Comparison of ENCODE assay signal across 9 mouse cellular contexts in the genomic region with DNA sequence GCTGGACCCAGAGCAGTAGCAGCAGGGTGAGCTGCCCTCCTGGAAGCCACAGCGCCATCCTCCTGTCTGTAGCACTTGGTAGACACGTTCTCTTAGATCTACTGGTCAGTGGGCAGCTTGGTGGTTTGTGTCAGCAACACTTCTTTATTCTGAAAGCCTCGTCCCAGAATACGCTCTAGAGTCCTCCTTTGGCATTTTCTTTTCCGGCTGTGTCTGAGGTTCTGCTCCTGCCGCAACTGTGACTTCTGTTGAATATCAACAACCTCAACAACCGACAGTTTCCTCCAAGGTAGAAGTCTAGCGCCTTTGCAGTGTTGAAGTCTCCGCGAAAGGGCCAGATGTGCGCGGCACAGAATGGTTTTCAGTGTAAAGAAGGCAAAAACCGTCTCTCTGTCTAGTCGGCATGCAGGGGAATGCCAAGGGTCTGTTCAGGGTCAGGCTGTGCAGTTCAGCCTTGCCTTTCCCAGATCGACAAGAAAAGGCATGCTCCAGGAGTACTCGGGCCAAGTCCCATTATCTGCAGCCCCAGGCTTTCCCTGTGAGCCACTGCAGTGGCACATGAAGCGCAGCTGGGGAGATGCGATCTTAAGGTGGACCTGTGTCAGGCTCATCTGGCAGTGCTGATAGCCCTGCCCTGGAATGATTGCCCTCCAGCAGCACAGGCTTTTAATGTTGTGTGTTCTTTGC. TPM values are rescaled to one million over a fixed set of nuclear protein-coding genes. Genes with fewer than 3 reads are reported as not detected.
DNase-seq lines count a peak whose midpoint lies in the region; ATAC-seq lines count a peak whose summit lies in the region.
"Had no signal": no experiment of that assay in that cellular context is flagged by ENCODE, and none has a peak within 500 bp of the region (broad histone marks: within the 10 kb centered on the region; RNA-seq: fewer than 3 reads in every experiment).

A gene (minus strand): TSS at position 548 of the 687 bp plus-strand sequence.

- H3K27ac ChIP-seq in neural tube, embryonic 11.5 days (ENCODE audit: low read depth, low read length), result 0 out of 2 replicates have a peak within 1 kb of the TSS, but pooled peaks have one; percentile 3
- peak within 1 kb of the TSS; percentile 92 for H3K27ac ChIP-seq in kidney, embryonic 15.5 days
- H3K27ac ChIP-seq: neural tube, embryonic 12.5 days had no signal

- no peak for ATAC-seq in neural tube, embryonic 11.5 days (ENCODE audit: insufficient read depth, low FRiP score, low TSS enrichment)
- ATAC-seq in erythroblast, adult 5-6 weeks (replicated peaks; ENCODE audit: low FRiP score, poor library complexity, severe bottlenecking), result peak; percentile 82
- peak; percentile 76 for ATAC-seq in kidney, embryonic 15.5 days (replicated peaks; ENCODE audit: low FRiP score)

- H3K9me3 ChIP-seq in neural tube, embryonic 11.5 days (ENCODE audit: control insufficient read depth, low read length), result no peaks in the 10 kb centered on the region
- no peaks in the 10 kb centered on the region for H3K9me3 ChIP-seq in kidney, embryonic 15.5 days (replicated peaks)
- H3K9me3 ChIP-seq in megakaryocyte, embryonic 14.5 days, result no peaks in the 10 kb centered on the region
- H3K9me3 ChIP-seq: neural tube, embryonic 12.5 days had no signal

- intact Hi-C loops in gastrocnemius, postnatal 36 days (cut with DNase I), result no loop called here

- H3K27me3 ChIP-seq in neural tube, embryonic 11.5 days (ENCODE audit: control insufficient read depth, insufficient read depth, low read length), result no peaks in the 10 kb centered on the region
- H3K27me3 ChIP-seq in kidney, embryonic 15.5 days, result no peaks in the 10 kb centered on the region
- peaks cover 6% of the 10 kb centered on the region for H3K27me3 ChIP-seq in megakaryocyte, embryonic 14.5 days (replicated peaks)
- H3K27me3 ChIP-seq: neural tube, embryonic 12.5 days had no signal

- H3K4me1 ChIP-seq in neural tube, embryonic 11.5 days (ENCODE audit: control insufficient read depth, insufficient read depth, low read length), result no peaks in the 10 kb centered on the region
- peaks cover 49% of the 10 kb centered on the region for H3K4me1 ChIP-seq in kidney, embryonic 15.5 days
- H3K4me1 ChIP-seq in megakaryocyte, embryonic 14.5 days, result peaks cover 52% of the 10 kb centered on the region

- H3K4me2 ChIP-seq in neural tube, embryonic 11.5 days (ENCODE audit: low read depth), result no peak within 1 kb of the TSS
- peak within 1 kb of the TSS; percentile 29 for H3K4me2 ChIP-seq in kidney, embryonic 15.5 days
- H3K4me2 ChIP-seq: neural tube, embryonic 12.5 days had no signal

- H3K36me3 ChIP-seq in neural tube, embryonic 11.5 days (ENCODE audit: control insufficient read depth, insufficient read depth, low read length), result no peaks in the 10 kb centered on the region
- no peaks in the 10 kb centered on the region for H3K36me3 ChIP-seq in kidney, embryonic 15.5 days
- H3K36me3 ChIP-seq in megakaryocyte, embryonic 14.5 days (replicated peaks; ENCODE audit: low read length), result no peaks in the 10 kb centered on the region
- H3K36me3 ChIP-seq: neural tube, embryonic 12.5 days had no signal

- H3K4me3 ChIP-seq in neural tube, embryonic 11.5 days (ENCODE audit: low read depth, low read length), result no peak within 1 kb of the TSS
- H3K4me3 ChIP-seq in kidney, embryonic 15.5 days (replicated peaks), result peak within 1 kb of the TSS; percentile 8
- peak within 1 kb of the TSS; percentile 91 for H3K4me3 ChIP-seq in megakaryocyte, embryonic 14.5 days (replicated peaks)
- H3K4me3 ChIP-seq: neural tube, embryonic 12.5 days had no signal

- no peak for DNase-seq in neural tube, embryonic 11.5 days (ENCODE audit: low spot score)
- no peak for DNase-seq in neural tube, embryonic 10.5 days (ENCODE audit: extremely low spot score, low spot score)
- DNase-seq in urinary bladder, postnatal 14 days (ENCODE audit: low spot score), result peak; percentile 52
- no peak for DNase-seq in gastrocnemius, postnatal 36 days
- DNase-seq in gastrocnemius, adult 8-10 months (ENCODE audit: low spot score in 2 of 2), result no peak

- H3K9ac ChIP-seq in neural tube, embryonic 11.5 days (ENCODE audit: low read length), result no peak within 1 kb of the TSS
- no peak within 1 kb of the TSS for H3K9ac ChIP-seq in kidney, embryonic 15.5 days
- H3K9ac ChIP-seq: neural tube, embryonic 12.5 days had no signal

- 78% methylated on average over 18 of the region's 18 CpGs for WGBS in neural tube, embryonic 11.5 days
- WGBS in kidney, embryonic 15.5 days, result 61% methylated on average over 18 of the region's 18 CpGs

RNA-seq across cellular contexts. Expression of the gene that starts here (rescaled TPM):
- polyA plus RNA-seq in neural tube, embryonic 11.5 days (2014; fragmentation: Nextera tagmentation; extraction: Ambion mirVana), result 1.0 and 1.6 TPM in 2 replicates
- 197 and 198 TPM in 2 replicates for total RNA-seq in erythroblast, adult 5-6 weeks (2015; ENCODE audit: low replicate concordance)
- 348 and 388 TPM in 2 replicates for total RNA-seq in erythroblast, adult 5-6 weeks (2017; ENCODE audit: low replicate concordance)
- 5.2 and 5.9 TPM in 2 replicates for polyA plus RNA-seq in kidney, embryonic 15.5 days (2015; fragmentation: Nextera tagmentation; extraction: Ambion mirVana)
- polyA plus RNA-seq in megakaryocyte, embryonic 14.5 days (2012; ENCODE audit: insufficient read depth, low replicate concordance), result 0.32 TPM in 1 of 2 replicates, not detected in the other
- under 1 TPM in 1 of 2 experiments, not detected in 1; 0.13 TPM for total RNA-seq in gastrocnemius, postnatal 36 days (2021)
- total RNA-seq in gastrocnemius, adult 8-10 months (2022), result under 1 TPM in 1 of 4 experiments, not detected in 3; 0.12 TPM

Comparison
In these comparisons a context has a peak if more than half of its experiments do, and no peak if none do; other contexts are left out.
1. RNA of the gene that starts here (total RNA-seq): 197 to 388 TPM in erythroblast, adult 5-6 weeks; 0.13 TPM in gastrocnemius, postnatal 36 days and 0.12 TPM in gastrocnemius, adult 8-10 months; every median in the first group is over 100 times any median in the second.